Mouse (Mus musculus) heart, adult 18-20 months (tissue): ENCODE measurements around the gene Eif2d. TPM values are rescaled to one million over a fixed set of nuclear protein-coding genes. Genes with fewer than 3 reads are reported as not detected.

Experiments
- DNase-seq, 2 experiments: peaks; one replicate each; pipeline ENCODE4 v3.0.0; 2021 to 2022; ENCODE audit warnings: mixed read lengths in 1 of 2
- total RNA-seq, 2 experiments: library from RNA; stranded (reverse); gene quantifications; 2 replicates each; pipeline ENCODE4 v1.2.3; 2021

Gene Eif2d
- total RNA-seq, 2 experiments from 2014 or later: 31.4 to 34.1 TPM

DNA sequence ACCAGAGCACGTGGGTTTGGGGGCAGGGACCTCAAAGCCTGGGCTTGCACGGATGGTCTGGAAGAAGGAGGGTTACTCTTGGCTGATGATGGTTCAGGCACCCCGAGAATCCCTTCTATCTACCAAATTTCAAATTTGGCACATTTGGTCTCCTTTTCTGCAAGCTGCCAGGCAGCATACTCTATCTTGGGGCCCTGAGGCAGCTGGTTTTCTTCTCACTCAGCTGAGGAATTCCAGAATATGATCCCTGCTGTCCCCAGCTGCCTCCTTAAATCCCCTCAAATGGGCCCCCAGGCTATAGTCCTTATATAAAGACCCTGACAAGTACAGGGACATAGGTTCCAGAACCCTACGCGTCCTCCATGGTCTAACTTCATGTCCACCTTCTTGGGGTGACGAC lies 60.4 kb downstream of the Eif2d start:
- no peak for DNase-seq

DNA sequence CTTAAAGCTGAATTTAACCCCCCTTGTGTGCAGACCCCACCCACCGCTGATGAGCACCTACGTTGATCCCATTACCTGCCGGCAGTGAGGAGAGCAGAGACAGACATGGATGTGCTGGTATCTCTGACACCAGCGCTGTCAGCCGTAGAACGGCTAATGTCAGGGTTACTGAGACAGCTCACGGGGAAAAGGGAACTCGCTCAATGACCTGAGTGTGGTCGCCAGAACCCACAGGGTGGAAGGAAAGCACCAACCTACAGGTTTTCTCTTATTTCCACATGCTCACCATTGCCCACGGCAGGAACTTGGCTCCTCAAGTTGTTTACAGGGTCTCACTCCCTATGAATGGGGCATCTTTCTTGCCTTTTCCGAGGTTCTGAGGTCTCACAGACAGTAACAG lies 66.0 kb downstream of the Eif2d start:
- DNase-seq: no peak

DNA sequence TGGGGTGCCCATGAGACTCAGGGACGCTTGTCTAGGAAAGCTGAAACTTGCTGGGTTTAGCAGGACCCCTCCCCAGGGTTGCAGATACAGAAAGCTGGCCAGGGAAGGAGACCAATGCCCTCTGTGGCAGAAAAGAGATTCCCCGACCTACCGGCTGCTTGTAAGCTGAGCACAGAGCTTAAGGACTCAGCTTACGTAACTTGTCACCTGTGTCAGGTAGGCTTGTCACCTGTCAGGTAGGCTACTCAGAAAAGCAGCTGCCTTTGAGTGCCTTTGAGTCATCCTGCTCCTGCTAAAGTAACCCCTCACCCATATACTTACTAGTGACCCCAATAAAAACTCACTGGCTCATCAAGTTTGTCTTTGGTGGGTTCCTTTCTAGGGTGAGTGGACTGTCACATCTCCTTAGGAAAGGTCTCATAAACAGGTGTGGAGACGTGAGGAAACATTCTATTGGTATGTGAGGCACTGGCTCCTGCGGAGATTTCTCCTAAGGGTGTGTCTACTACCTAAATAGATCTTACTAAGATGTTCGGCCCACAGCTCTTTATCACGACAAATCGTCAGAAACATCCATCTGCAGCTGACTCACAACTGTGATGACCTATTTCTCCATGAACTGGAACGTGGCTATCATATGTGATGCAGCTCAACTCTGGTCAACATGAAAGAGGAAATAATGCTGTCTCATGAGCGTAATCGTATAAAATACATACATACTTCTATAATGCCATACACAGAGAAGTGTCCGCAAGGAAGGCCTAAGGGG lies 69.0 kb downstream of the Eif2d start:
- no peak for DNase-seq

DNA sequence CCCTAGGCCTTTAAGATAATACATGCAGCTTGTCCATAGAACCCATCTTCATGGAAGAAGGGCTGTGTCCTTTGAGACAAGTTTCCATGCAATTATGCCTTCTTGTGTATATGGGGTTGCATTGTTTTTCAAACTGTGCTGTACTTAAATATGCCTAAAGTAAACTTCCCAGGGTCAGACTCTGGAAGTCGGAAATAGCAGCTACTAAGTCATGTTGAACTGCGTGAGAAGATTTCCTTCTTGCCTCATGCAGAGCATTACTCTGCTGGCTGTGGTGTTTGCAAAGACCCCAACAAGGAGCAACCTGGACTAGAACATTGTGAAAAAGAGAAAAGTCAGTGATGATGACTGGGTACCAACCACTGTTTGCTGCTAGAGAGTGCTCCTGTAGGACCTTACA lies 70.4 kb downstream of the Eif2d start:
- DNase-seq: no peak

DNA sequence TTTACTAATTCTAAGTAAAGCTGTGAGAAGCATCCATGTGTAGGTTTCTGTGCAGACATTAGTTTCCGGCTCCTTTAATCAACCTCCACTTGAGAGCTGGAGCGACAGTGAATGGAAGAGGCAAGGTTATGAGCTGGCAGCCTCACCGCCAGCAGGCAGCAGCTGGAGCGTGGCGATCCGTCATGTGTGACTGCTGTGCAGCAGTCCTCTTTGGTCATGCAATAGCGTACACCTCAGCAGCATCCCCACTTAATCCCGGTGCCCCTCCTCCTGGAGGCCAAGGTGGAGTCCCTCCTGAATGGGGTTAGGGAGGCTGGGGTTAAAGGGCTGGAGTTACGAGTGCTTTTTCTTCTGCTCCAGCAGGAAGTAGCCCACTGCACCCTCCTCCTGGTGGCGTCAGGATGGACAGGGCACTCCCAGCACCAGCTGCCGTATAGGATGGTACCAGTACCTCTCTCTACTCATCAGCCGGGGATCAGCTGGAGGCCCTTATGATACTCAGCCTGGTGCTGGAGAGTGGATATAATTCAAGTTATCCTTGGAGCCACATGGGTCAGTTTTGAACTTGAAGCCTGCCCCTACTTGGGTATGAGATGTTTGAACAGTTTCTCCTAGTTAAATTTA lies 72.0 kb downstream of the Eif2d start:
- no peak for DNase-seq

DNA sequence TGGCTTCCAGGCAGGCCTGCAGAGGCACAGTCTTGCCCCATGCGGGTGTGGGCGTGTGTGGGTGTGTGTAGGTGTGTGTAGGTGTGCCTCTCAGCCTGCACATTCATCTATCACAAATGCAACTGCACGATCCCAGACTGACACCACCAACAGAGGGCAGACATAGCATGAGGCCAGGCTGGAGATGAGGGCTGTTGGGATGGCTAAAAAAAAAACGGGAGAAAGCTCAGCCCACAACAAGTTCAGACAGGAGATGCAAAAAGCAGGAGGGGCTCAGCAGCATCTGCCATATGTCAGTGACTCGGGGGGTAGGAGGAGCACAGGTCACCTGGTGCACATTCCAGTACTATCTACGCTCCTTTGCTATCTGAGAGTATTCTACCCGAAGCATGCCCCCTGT lies 75.2 kb downstream of the Eif2d start:
- DNase-seq: no peak

DNA sequence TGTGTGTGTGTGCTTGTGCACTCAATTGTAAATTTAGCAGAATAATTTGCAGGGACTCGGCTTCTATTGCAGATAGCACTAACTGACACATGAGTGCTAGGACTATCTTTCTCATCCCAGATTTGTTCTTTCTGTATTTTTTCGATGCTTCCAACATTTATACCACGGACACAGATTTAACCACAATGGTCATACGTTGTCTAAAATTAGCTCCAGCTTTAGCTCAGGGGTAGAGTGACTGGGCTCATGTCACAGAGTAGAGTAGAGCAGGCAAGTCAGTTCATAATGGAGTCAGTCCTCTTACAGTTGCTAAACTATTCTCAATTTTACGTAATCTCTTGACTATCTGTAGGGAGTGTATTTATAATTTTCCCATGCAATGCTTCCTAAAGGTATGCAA lies 75.7 kb downstream of the Eif2d start:
- DNase-seq: no peak

DNA sequence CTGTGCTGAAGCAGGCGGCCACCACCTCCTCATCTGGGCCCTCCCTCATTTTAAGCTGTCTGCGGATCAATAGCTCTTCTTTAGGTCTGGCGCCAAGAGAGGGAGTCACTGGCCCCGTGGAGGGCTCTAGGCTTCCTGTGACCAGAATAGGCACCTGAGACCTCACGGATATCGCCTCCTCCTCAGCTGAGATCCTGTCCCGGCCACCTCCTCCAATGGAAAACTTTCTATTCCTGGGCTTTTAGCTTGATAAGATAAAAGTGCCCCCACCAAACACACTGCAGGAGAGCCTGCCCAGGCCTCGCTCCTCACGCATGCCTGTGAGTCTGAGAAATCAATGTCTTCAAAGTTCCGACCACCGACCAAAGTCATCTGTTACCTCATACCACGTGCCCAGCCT lies 80.5 kb downstream of the Eif2d start:
- no peak for DNase-seq

DNA sequence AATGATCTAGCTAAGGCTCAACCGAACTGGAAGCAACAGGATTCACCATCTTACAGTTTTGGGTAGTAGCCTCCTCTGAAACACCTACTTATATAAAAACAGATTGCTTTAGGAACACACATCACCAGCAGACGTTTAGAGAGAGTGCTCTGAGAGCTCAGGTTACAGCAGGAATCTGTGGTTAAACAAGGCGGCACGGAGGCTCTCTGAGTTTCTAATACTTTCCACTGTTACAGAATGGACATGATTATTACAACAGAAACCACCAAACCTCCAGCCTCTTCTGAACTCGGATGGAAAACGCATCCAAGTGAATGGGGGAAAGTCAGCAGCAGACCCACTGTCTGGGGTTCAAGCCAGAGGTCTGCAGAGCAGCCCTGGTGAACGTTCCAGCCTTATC lies 83.1 kb downstream of the Eif2d start:
- no peak for DNase-seq

Other genes starting within 250 kb of the Eif2d start
- not detected for gene Il20, start 241.7 kb upstream of the Eif2d start, total RNA-seq
- not detected for gene Il19, start 213.1 kb upstream of the Eif2d start, total RNA-seq
- not detected for gene Il10, start 133.3 kb upstream of the Eif2d start, total RNA-seq
- 100 to 1,000 TPM; 311 to 318 TPM for gene Mapkapk2, start 55.4 kb upstream of the Eif2d start, total RNA-seq
- 1 to 10 TPM in 1 of 2 experiments, under 1 TPM in 1; 0.20 to 1.1 TPM for gene Dyrk3, start 14.8 kb upstream of the Eif2d start, total RNA-seq
- gene Rassf5, start 92.1 kb downstream of the Eif2d start, total RNA-seq: 1 to 10 TPM; 2.2 to 4.4 TPM
- gene Ikbke, start 126.4 kb downstream of the Eif2d start, total RNA-seq: 1 to 10 TPM; 1.5 to 2.6 TPM